Mouse (Mus musculus): Measurements from ENCODE around the gene Spaca5.

Gene Spaca5

DNA sequence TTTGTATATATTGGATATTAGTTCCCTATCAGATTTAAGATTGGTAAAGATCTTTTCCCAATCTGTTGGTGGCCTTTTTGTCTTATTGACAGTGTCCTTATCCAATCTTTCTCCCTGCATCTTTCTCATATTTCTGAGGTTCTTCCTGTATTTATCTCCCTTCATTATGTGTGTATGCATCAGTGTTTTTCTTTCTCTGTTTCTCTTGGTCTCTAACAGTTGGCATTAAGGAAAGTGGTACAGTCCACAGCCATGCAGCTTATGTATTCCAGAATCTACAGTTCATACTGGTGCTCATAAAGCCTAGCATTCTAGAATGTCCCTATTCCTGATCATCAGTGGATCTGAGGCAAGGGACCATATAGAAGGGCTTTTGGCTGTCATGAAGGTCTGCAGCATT is at the start of gene Spaca5:
Spaca5 (plus strand) TSS at position 301 of the 400 bp plus-strand sequence.
- DNase-seq (ENCODE audit: low spot score in 2 of 2) = no peak

DNA sequence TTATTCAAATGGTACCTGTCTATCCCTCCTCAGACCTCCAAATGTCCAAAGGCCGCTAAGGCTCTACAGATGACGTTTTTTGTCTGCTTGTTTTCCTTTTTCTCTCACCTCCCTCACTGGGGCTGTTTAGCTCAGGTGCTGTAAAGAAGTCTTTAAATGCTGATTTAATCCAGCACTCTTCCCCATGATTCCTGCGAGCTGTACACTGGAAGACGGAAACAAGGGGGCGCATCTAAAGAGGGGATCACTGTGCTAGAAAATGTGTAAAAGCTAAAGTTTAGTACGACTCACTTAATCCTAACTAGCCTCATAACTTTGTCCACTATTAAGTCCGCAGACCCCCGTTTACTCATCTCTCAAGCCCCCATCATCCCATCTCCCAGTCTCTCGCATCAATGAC is 6.7 kb upstream of the Spaca5 start:
- no peak for DNase-seq (ENCODE audit: low spot score in 2 of 2)

DNA sequence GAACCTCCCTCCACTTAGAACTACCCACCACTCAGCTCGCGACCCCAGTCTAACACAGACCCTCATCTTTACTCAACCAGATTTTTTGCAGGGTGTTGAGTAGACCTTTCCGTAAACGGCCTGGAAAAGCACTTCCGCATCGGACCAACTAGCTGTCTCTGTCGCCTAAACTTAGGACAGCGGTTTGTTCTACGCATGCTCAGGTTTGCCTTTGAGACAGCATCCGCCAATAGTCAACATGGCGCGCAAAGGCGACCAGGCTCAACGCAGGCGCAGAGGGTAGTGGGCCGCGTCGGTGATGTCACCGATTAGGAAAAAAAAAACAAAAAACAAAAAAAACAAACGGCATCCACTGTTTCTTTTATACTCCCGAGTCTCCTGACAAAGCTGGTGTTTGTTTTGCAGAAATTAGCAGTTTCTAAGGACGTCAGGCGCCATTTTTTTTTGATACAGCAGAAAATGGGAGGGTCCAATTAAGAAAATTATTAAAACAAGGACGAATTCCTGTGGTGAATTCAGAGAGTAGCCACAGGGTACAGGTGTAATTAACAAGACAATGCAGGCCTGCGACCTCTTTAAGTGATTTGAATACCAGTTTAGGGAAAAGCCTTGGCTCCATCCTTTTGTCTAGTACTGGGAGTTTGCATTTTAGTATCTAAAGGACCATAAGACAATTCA is 6.2 kb upstream of the Spaca5 start, which contains the start of gene Zfp182:
Zfp182 (minus strand) TSS at position 451 of the 678 bp plus-strand sequence.
- peak; percentile 57 to 82 for DNase-seq (ENCODE audit: low spot score in 2 of 2)

DNA sequence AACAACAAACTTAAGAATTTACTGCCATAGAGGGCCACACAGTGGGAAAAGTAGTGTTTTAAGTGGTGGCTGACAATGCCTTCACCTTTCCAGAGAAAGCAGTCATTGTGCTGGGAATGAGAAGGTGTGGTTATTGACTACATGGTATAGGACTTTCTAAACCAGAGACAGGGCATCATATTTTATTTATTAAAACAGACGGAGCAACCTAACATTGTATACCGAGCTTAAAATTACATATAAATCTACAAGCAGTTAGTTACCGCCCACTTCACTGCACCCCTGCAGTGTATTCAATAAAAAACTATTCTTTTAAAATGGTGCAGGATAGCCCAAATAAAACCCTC is 5.7 kb upstream of the Spaca5 start:
- no peak for DNase-seq (ENCODE audit: low spot score in 2 of 2)

DNA sequence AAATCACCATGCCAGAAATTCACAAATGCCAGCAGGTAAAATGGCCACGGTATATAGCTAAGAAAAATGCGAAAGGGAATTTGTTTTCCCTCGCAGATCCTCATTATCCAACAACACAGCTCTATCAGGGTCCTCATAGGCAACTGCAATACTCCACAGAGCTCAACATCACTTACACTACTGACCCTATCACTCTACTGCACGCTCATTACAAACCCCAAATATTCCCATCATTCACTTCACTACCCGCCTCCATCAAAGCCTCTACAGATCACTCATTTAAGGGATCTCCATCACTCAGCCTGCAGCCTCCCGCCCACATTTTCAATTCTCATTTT is 20.4 kb downstream of the Spaca5 start:
- no peak for DNase-seq (ENCODE audit: low spot score in 2 of 2)

DNA sequence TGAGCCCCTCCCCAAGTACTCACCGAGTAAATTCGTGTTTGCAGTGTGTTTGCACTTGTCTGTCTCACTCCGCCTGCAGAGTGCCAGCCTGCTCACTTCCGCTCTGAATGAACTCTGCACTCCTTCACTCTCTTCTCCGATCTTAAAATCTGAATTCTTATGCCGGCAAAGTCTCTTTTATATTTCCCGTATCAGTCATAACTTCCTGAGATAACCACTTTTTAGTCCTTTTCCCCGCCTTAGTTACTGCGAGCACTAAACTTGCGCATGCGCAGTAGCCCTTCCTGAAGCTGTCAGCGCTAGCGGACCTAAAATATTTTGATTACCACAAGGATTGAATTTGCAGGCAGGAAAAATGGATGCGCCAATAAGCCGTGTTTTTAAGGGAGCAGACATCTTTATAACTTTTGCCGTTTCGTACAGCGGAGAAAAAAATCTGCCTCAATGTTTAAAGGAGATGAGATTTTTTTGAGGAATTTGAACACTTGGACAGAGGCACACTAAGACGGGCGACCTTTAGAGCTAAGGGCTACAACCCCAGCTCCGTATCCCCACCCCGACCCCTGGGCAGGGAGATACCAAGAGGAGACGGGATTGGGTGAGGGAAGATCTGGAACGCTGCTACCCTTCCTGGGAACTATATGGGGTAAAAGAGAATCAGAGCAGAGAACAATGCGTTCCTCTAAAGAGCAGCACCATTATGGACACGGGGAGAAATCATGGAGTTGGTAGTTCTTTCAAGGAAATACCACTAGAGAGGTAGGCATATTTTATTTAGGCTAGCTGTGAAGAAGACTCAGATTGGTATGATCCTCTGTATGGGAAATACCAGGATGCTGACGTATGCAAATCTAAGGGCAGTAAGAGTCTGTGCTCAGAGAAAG is 21.0 kb downstream of the Spaca5 start, which contains the start of gene Zfp300:
Zfp300 (minus strand) TSS at position 545 of the 884 bp plus-strand sequence.
- peak; percentile 20 to 57 for DNase-seq (ENCODE audit: low spot score in 2 of 2)

DNA sequence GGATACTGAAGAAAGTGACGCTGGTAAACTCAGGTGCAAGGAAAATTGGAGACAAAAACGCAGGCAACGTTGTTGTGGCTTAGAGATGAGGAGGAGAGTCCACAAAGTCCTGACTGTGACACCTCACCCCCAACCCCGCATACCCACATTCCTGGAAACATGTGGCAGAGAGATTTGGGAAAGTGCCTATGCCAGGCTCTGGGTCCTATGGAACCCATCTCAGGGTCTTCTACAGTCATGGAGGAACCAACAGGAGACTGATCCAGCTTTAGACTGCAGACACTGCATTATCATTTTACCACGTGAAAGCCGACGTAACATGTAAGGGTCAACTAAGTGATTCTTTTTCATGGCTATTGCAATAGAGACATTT is 21.6 kb downstream of the Spaca5 start:
- DNase-seq (ENCODE audit: low spot score in 2 of 2) = no peak

DNA sequence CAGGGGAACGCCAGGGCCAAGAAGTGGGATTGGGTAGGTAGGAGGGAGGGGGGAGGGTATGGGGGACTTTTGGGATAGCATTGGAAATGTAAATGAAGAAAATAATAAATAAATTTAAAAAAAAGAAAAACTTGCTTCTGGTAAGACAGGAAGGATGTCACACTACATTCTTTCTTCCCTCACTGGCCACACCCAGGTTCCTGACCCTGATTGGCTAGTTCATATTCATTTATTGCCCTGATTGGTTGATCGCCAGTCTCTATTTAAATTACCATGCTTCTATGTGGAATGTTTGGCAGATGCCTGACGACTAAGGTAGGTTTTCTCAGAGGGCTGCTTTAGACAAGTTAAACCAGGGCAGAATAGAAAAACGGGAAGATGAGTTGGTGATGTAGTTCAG is 47.3 kb downstream of the Spaca5 start, which contains the start of gene Ssxa1:
Ssxa1 (plus strand) TSS at position 301 of the 400 bp plus-strand sequence.
- no peak for DNase-seq (ENCODE audit: low spot score in 2 of 2)

Measured in urinary bladder, postnatal 36 days (tissue).